Mouse (Mus musculus) hindbrain, embryonic 13.5 days (tissue): ENCODE measurements around the gene Aif1l. TPM values are rescaled to one million over a fixed set of nuclear protein-coding genes. Genes with fewer than 3 reads are reported as not detected.

Experiments
- ATAC-seq: fragments of 200-750 bp; cut with Nextera tagmentation; 2 replicates; pipeline ENCODE4 v1.8.0; 2017; ENCODE audit warnings: moderate TSS enrichment; ENCODE audit not compliant: low FRiP score
- H3K27ac ChIP-seq: fragments of 300-500 bp; sonication (generic); 2 replicates; pipeline ENCODE4 v1.5.1; 2015; ENCODE audit warnings: inconsistent platforms, mild to moderate bottlenecking, moderate library complexity
- H3K27me3 ChIP-seq: fragments of 300-500 bp; sonication (generic); 2 replicates; pipeline ENCODE4 v1.6.1; 2015; ENCODE audit warnings: mild to moderate bottlenecking, inconsistent platforms
- H3K36me3 ChIP-seq: fragments of 300-500 bp; sonication (generic); 2 replicates; pipeline ENCODE4 v1.6.1; 2015; ENCODE audit warnings: mild to moderate bottlenecking, inconsistent platforms
- H3K4me1 ChIP-seq: fragments of 300-500 bp; sonication (generic); replicated peaks from 2 replicates; pipeline ENCODE4 v1.6.1; 2015; ENCODE audit warnings: inconsistent platforms
- H3K4me2 ChIP-seq: fragments of 300-500 bp; sonication (generic); 2 replicates; pipeline ENCODE4 v1.6.1; 2015; ENCODE audit warnings: inconsistent platforms, mild to moderate bottlenecking, moderate library complexity
- H3K4me3 ChIP-seq: fragments of 300-500 bp; sonication (generic); 2 replicates; pipeline ENCODE4 v1.5.1; 2015; ENCODE audit warnings: mild to moderate bottlenecking, inconsistent platforms
- H3K9ac ChIP-seq: fragments of 300-500 bp; sonication (generic); 2 replicates; pipeline ENCODE4 v1.6.1; 2015; ENCODE audit warnings: mild to moderate bottlenecking, inconsistent platforms
- H3K9me3 ChIP-seq: fragments of 300-500 bp; sonication (generic); 2 replicates; pipeline ENCODE4 v1.6.1; 2016; ENCODE audit warnings: inconsistent platforms
- WGBS: fragments of 180-500 bp; shearing (Covaris S2); methylation state at CpG from one replicate; pipeline ENCODE4 v1.1.7; 2015; 5-methylcytosine and 5-hydroxymethylcytosine counted together
- polyA plus RNA-seq: library from polyadenylated mRNA; unstranded; fragments of >200 nt; fragmentation: Nextera tagmentation; extraction: Ambion mirVana; gene quantifications from 2 replicates; pipeline ENCODE4 v1.2.1, GENCODE M21; 2015

Gene Aif1l
- polyA plus RNA-seq, 1 experiment from 2014 or later, result 25.9 TPM

GRCm38 (mm10) chr2:31953687-31954086 lies 3.7 kb downstream of the Aif1l start:
- Histone ChIP-seq H3K27ac (no peak overlapping the region), H3K9ac (no peak overlapping the region), H3K9me3 (no peaks in the 10 kb centered on the region), H3K4me2 (no peak overlapping the region), H3K4me3 (no peak overlapping the region), H3K4me1 (peaks cover 45% of the 10 kb centered on the region), H3K27me3 (peaks cover 25% of the 10 kb centered on the region), H3K36me3 (no peaks in the 10 kb centered on the region)
- no peak for ATAC-seq
- 86% methylated on average over 8 of the region's 8 CpGs for WGBS

GRCm38 (mm10) chr2:31954779-31955181 lies 4.8 kb downstream of the Aif1l start:
- no peaks in the 10 kb centered on the region for H3K36me3 ChIP-seq
- ATAC-seq, result no peak
- no peak overlapping the region for H3K27ac ChIP-seq
- no peaks in the 10 kb centered on the region for H3K9me3 ChIP-seq
- no peak overlapping the region for H3K4me2 ChIP-seq
- H3K4me1 ChIP-seq, result peaks cover 44% of the 10 kb centered on the region
- H3K9ac ChIP-seq, result no peak overlapping the region
- no peak overlapping the region for H3K4me3 ChIP-seq
- WGBS, result 89% methylated on average over 9 of the region's 9 CpGs
- 0 out of 2 replicates have a peak, but pooled peaks cover 14% of the 10 kb centered on the region for H3K27me3 ChIP-seq

- no peak overlapping the region for H3K4me2 ChIP-seq
- WGBS, result 82% methylated on average over 5 of the region's 5 CpGs
- no peaks in the 10 kb centered on the region for H3K9me3 ChIP-seq
- peaks cover 39% of the 10 kb centered on the region for H3K4me1 ChIP-seq
- no peaks in the 10 kb centered on the region for H3K36me3 ChIP-seq
- H3K27ac ChIP-seq, result no peak overlapping the region
- ATAC-seq, result no peak
- no peak overlapping the region for H3K9ac ChIP-seq
- H3K4me3 ChIP-seq, result no peak overlapping the region
- 0 out of 2 replicates have a peak, but pooled peaks cover 7% of the 10 kb centered on the region for H3K27me3 ChIP-seq
Observed at GRCm38 (mm10) chr2:31955686-31956085, 5.7 kb downstream of the Aif1l start.

- Histone ChIP-seq H3K27me3 (no peaks in the 10 kb centered on the region), H3K4me3 (no peak overlapping the region), H3K27ac (no peak overlapping the region), H3K36me3 (no peaks in the 10 kb centered on the region), H3K4me2 (no peak overlapping the region), H3K4me1 (peaks cover 38% of the 10 kb centered on the region), H3K9ac (no peak overlapping the region), H3K9me3 (no peaks in the 10 kb centered on the region)
- 92% methylated on average over 10 of the region's 10 CpGs for WGBS
- ATAC-seq, result no peak
Observed at GRCm38 (mm10) chr2:31957211-31957610, 7.3 kb downstream of the Aif1l start.

GRCm38 (mm10) chr2:31960986-31961385 lies 11.0 kb downstream of the Aif1l start:
- Histone ChIP-seq H3K4me1 (peaks cover 31% of the 10 kb centered on the region), H3K27me3 (no peaks in the 10 kb centered on the region), H3K27ac (no peak overlapping the region), H3K4me2 (no peak overlapping the region), H3K36me3 (no peaks in the 10 kb centered on the region), H3K9me3 (no peaks in the 10 kb centered on the region), H3K4me3 (no peak overlapping the region), H3K9ac (no peak overlapping the region)
- ATAC-seq, result no peak
- 92% methylated on average over 8 of the region's 8 CpGs for WGBS

GRCm38 (mm10) chr2:31961791-31962222 lies 11.9 kb downstream of the Aif1l start:
- Histone ChIP-seq H3K4me3 (no peak overlapping the region), H3K4me1 (peaks cover 31% of the 10 kb centered on the region), H3K36me3 (no peaks in the 10 kb centered on the region), H3K9me3 (no peaks in the 10 kb centered on the region), H3K27ac (peak overlapping the region; percentile 88), H3K27me3 (no peaks in the 10 kb centered on the region), H3K9ac (peak overlapping the region; percentile 39; the same call in 1 of the 2 replicates), H3K4me2 (no peak overlapping the region)
- ATAC-seq, result no peak
- 80% methylated on average over 4 of the region's 4 CpGs for WGBS

GRCm38 (mm10) chr2:31962501-31963224 lies 12.7 kb downstream of the Aif1l start:
- H3K9me3 ChIP-seq, result no peaks in the 10 kb centered on the region
- no peak overlapping the region for H3K4me2 ChIP-seq
- peak; percentile 91 for ATAC-seq
- 36% methylated on average over 8 of the region's 8 CpGs for WGBS
- peak overlapping the region; percentile 88 for H3K27ac ChIP-seq
- no peaks in the 10 kb centered on the region for H3K27me3 ChIP-seq
- H3K9ac ChIP-seq, result peak overlapping the region; percentile 39
- peaks cover 31% of the 10 kb centered on the region for H3K4me1 ChIP-seq
- H3K36me3 ChIP-seq, result no peaks in the 10 kb centered on the region
- no peak overlapping the region for H3K4me3 ChIP-seq

- Histone ChIP-seq H3K4me3 (no peak overlapping the region), H3K4me2 (no peak overlapping the region), H3K9ac (no peak overlapping the region), H3K27me3 (no peaks in the 10 kb centered on the region), H3K27ac (peak overlapping the region; percentile 88), H3K9me3 (no peaks in the 10 kb centered on the region), H3K4me1 (peaks cover 31% of the 10 kb centered on the region), H3K36me3 (no peaks in the 10 kb centered on the region)
- ATAC-seq, result no peak
- 78% methylated on average over 7 of the region's 7 CpGs for WGBS
Observed at GRCm38 (mm10) chr2:31963491-31963890, 13.6 kb downstream of the Aif1l start.

GRCm38 (mm10) chr2:31964191-31964590 lies 14.3 kb downstream of the Aif1l start:
- Histone ChIP-seq H3K9me3 (no peaks in the 10 kb centered on the region), H3K36me3 (no peaks in the 10 kb centered on the region), H3K27ac (peak overlapping the region; percentile 88; the same call in 1 of the 2 replicates), H3K9ac (no peak overlapping the region), H3K4me3 (no peak overlapping the region), H3K4me2 (no peak overlapping the region), H3K27me3 (no peaks in the 10 kb centered on the region), H3K4me1 (peaks cover 31% of the 10 kb centered on the region)
- 94% methylated on average over 3 of the region's 3 CpGs for WGBS
- ATAC-seq, result no peak

GRCm38 (mm10) chr2:31965110-31965509 lies 15.2 kb downstream of the Aif1l start:
- Histone ChIP-seq H3K27ac (no peak overlapping the region), H3K4me1 (peaks cover 31% of the 10 kb centered on the region), H3K9me3 (no peaks in the 10 kb centered on the region), H3K9ac (no peak overlapping the region), H3K27me3 (no peaks in the 10 kb centered on the region), H3K36me3 (no peaks in the 10 kb centered on the region), H3K4me3 (no peak overlapping the region), H3K4me2 (no peak overlapping the region)
- no peak for ATAC-seq

- Histone ChIP-seq H3K4me3 (no peak overlapping the region), H3K4me1 (peaks cover 19% of the 10 kb centered on the region), H3K27me3 (no peaks in the 10 kb centered on the region), H3K9me3 (no peaks in the 10 kb centered on the region), H3K27ac (no peak overlapping the region), H3K36me3 (peaks cover 12% of the 10 kb centered on the region), H3K9ac (no peak overlapping the region), H3K4me2 (no peak overlapping the region)
- no peak for ATAC-seq
- 82% methylated on average over 8 of the region's 8 CpGs for WGBS
Observed at GRCm38 (mm10) chr2:31966801-31967200, 16.9 kb downstream of the Aif1l start.

GRCm38 (mm10) chr2:31972589-31972988 lies 22.6 kb downstream of the Aif1l start:
- no peak for ATAC-seq
- no peaks in the 10 kb centered on the region for H3K27me3 ChIP-seq
- WGBS, result 88% methylated on average over 4 of the region's 4 CpGs
- no peak overlapping the region for H3K9ac ChIP-seq
- H3K9me3 ChIP-seq, result no peaks in the 10 kb centered on the region
- H3K36me3 ChIP-seq, result peaks cover 25% of the 10 kb centered on the region
- peaks cover 22% of the 10 kb centered on the region for H3K4me1 ChIP-seq
- H3K4me2 ChIP-seq, result no peak overlapping the region
- H3K27ac ChIP-seq, result no peak overlapping the region
- no peak overlapping the region for H3K4me3 ChIP-seq
